Mouse (Mus musculus): ENCODE results near the gene Spata5.
"Not testable (repeated sequence)": the region's sequence is repeated elsewhere in the genome, so short reads cannot be mapped to it uniquely, and the experiment has no call there.

The Spata5 gene

GRCm38 (mm10) chr3:37510055-37511032, 90.6 kb downstream of the Spata5 start:
- DNase-seq (ENCODE audit: low read depth) = no peak

- DNase-seq (ENCODE audit: low read depth) = peak; percentile 70
Measured at GRCm38 (mm10) chr3:37515485-37515884, 95.8 kb downstream of the Spata5 start.

- no peak for DNase-seq (ENCODE audit: low read depth)
Measured at GRCm38 (mm10) chr3:37516379-37516778, 96.7 kb downstream of the Spata5 start.

- no peak for DNase-seq (ENCODE audit: low read depth)
Measured at GRCm38 (mm10) chr3:37518611-37519010, 98.9 kb downstream of the Spata5 start.

GRCm38 (mm10) chr3:37520334-37521023, 100.8 kb downstream of the Spata5 start:
- DNase-seq (ENCODE audit: low read depth) = no peak

- DNase-seq (ENCODE audit: low read depth) = no peak
Measured at GRCm38 (mm10) chr3:37532079-37532478, 112.4 kb downstream of the Spata5 start.

GRCm38 (mm10) chr3:37540701-37541100, 121.0 kb downstream of the Spata5 start:
- DNase-seq (ENCODE audit: low read depth) = not testable (repeated sequence)

GRCm38 (mm10) chr3:37546351-37546750, 126.7 kb downstream of the Spata5 start:
- no peak for DNase-seq (ENCODE audit: low read depth)

- no peak for DNase-seq (ENCODE audit: low read depth)
Measured at GRCm38 (mm10) chr3:37550190-37550589, 130.5 kb downstream of the Spata5 start.

- DNase-seq (ENCODE audit: low read depth) = no peak
Measured at GRCm38 (mm10) chr3:37550594-37550993, 130.9 kb downstream of the Spata5 start.

GRCm38 (mm10) chr3:37551486-37551885, 131.8 kb downstream of the Spata5 start:
- DNase-seq (ENCODE audit: low read depth) = no peak

GRCm38 (mm10) chr3:37552244-37552643, 132.5 kb downstream of the Spata5 start:
- DNase-seq (ENCODE audit: low read depth) = no peak

- DNase-seq (ENCODE audit: low read depth) = peak; percentile 72
Measured at GRCm38 (mm10) chr3:37553371-37554033, 133.8 kb downstream of the Spata5 start.

GRCm38 (mm10) chr3:37556412-37557113, 136.9 kb downstream of the Spata5 start:
- DNase-seq (ENCODE audit: low read depth) = no peak

GRCm38 (mm10) chr3:37557741-37558479, 138.2 kb downstream of the Spata5 start:
- DNase-seq (ENCODE audit: low read depth) = no peak

GRCm38 (mm10) chr3:37559339-37559738, 139.6 kb downstream of the Spata5 start:
- peak; percentile 80 for DNase-seq (ENCODE audit: low read depth)

GRCm38 (mm10) chr3:37561466-37561865, 141.8 kb downstream of the Spata5 start:
- no peak for DNase-seq (ENCODE audit: low read depth)

GRCm38 (mm10) chr3:37566097-37566496, 146.4 kb downstream of the Spata5 start:
- no peak for DNase-seq (ENCODE audit: low read depth)

- no peak for DNase-seq (ENCODE audit: low read depth)
Measured at GRCm38 (mm10) chr3:37567505-37567904, 147.8 kb downstream of the Spata5 start.

- DNase-seq (ENCODE audit: low read depth) = no peak
Measured at GRCm38 (mm10) chr3:37568780-37569179, 149.1 kb downstream of the Spata5 start.
